Mouse (Mus musculus): ENCODE measurements around the gene Spata2.

- TF ChIP-seq CTCF (conservative IDR thresholded peaks at IDR 0.05; ENCODE audit: low read length) (no peak), NANOG (IDR thresholded peaks at IDR 0.05; ENCODE audit: borderline replicate concordance, low read length) (no peak), POU5F1 (IDR thresholded peaks at IDR 0.05; ENCODE audit: borderline replicate concordance, low read length) (no peak)
Observed at GRCm38 (mm10) chr2:167449331-167450275, 43.1 kb downstream of the Spata2 start.

Data from E14TG2a.4 (cell line).